Mouse (Mus musculus): Measurements from ENCODE around the gene Zp2.

DNA sequence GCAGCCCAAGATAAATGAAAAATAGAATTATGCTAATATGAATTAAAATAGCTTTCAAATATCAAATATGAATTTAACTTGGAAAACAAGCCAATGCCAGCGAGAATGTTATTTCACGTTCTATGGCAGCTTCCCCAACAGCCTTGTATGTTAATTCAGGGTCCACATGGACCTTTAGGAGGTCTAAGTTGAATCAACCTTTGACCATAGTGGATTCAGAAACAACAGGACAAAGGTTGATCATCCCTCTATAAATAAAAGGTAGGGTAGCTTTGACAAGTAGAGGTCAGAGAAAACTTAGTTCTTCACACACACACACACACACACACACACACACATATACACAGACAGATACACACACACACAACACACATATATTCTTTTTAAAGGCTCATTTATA is 5.8 kb upstream of the Zp2 start:
- TF ChIP-seq POLR2A (IDR thresholded peaks at IDR 0.05; ENCODE audit: insufficient read length, low read depth) (no peak), REST (IDR thresholded peaks at IDR 0.05; ENCODE audit: insufficient read depth, insufficient read length) (no peak)

Data from myocyte (in vitro differentiated cells).